Mouse (Mus musculus) liver, postnatal 0 days (tissue): ENCODE data around the gene Phyhd1.

Source experiments
- CTCF ChIP-seq: sonication (generic); IDR thresholded peaks from 2 replicates; pipeline ENCODE4 v1.5.1; 2016; ENCODE audit warnings: antibody characterized with exemption, low read depth
- EP300 ChIP-seq: IDR thresholded peaks from 2 replicates; pipeline ENCODE4 v1.6.1; 2016; ENCODE audit warnings: antibody characterized with exemption, low read depth, mild to moderate bottlenecking

DNA sequence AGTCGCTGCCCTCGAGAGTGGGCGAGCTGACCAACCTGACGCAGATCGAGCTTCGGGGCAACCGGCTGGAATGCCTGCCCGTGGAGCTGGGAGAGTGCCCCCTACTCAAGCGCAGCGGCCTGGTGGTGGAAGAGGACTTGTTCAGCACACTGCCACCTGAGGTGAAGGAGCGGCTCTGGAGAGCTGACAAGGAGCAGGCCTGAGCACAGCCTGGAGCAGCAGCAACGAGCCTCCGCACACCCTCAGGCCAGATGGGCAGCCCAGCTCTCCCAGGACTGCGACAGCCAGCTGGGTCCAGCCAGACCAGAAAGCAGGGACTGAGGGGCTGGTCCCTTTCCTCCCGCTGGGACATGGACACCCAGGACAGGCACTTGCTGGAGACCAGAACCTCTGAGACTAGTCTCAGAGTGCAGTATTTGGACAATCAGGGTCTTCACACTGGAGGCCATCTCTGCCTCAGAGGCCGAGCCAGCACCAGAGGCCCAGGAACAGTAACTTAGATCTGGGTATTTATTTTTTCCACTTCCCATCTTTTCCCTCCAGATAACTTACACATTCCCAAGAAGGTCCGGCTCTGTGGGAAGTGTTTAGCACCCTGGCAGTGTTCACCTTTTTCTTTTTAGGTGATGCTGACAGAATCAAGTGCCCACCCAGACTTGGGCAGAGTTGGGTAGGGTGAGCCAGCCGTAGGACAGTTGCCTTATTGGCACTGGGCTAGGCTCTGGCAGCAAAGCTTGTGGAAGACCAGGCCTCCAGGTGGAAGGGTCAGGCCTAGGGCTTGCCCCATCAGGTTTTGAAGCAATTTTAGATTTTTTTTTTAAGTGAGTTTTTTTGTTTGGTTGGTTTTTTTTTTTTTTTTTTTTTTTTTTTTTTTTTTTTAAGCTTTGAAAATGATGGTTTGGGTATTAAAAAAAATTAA is 3.8 kb upstream of the Phyhd1 start:
- TF ChIP-seq CTCF (no peak), EP300 (no peak)
